Mouse (Mus musculus): Measurements from ENCODE around the gene Gm2564.
"Not testable (repeated sequence)": the region's sequence is repeated elsewhere in the genome, so short reads cannot be mapped to it uniquely, and the experiment has no call there.

Gene Gm2564

DNA sequence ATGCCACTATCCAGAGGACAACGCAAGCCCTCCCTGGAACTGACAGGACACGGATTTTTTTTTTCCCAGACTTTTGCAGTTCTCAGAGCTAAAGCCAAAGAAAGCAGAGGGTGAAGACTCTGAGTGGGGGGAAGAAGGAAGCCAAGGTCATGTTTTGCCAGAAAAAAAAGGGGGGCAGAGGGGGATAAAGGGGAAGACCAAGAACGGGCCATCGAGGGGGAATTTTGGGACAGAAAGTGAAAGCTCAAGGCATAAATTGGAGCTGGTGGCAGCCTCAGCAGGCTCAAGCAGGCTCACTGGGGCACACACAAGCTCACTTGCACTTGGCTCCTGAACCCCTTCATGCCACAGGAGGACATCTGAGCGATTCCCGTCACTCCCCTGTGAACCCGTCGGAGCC, at the start of gene Gm2564:
Gm2564 (plus strand) TSS at position 301 of the 400 bp plus-strand sequence.
- DNase-seq (ENCODE audit: low spot score) = not testable (repeated sequence)

DNA sequence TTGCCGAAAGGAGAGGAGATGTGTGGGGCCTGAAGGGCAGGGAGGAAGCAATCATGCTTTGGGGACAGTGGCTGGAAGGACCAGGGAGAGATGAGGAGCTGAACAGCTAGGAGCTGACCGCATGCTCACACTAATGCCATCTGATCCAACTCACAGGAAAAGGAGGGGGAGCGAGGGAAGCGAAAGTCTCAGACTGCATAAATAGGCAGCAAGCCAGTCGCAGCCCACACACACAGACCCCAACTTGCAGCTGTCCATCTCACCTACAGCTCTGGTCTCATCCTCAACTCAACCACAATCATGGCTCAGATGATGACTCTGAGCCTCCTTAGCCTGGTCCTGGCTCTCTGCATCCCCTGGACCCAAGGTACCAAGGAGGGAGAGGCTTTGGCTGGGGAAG, 17.6 kb upstream of the Gm2564 start, which contains the start of gene Gm10591:
Gm10591 (plus strand) TSS at position 301 of the 400 bp plus-strand sequence.
- DNase-seq (ENCODE audit: low spot score) = not testable (repeated sequence)

- DNase-seq (ENCODE audit: low spot score) = not testable (repeated sequence)
These were observed 25.4 kb downstream of the Gm2564 start, which contains the start of gene Ccl27b for GRCm38 (mm10) chr4:42654951-42655350. Gene Ccl27b, plus strand, starts transcription at chr4:42655251.

DNA sequence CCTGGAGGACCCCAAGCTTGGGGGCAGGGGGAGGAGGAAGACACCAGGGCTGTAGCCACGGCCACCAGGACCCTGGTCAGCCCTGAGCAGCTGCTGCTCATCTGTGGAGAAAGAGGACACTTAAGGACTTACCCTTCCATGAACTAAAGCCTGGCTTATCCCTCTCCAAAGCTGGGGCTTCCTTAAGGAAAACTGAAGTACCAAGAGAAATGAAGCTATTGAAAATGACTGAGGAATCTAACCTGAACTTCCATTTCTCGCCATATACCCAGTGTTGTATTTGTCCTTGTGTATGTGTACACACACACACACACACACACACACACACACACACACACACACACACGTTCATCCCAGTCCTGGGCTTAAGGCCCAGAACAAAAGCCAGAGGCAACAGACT, 32.3 kb downstream of the Gm2564 start, which contains the start of gene Il11ra2:
Il11ra2 (minus strand) TSS at position 101 of the 400 bp plus-strand sequence.
- not testable (repeated sequence) for DNase-seq (ENCODE audit: low spot score)

DNA sequence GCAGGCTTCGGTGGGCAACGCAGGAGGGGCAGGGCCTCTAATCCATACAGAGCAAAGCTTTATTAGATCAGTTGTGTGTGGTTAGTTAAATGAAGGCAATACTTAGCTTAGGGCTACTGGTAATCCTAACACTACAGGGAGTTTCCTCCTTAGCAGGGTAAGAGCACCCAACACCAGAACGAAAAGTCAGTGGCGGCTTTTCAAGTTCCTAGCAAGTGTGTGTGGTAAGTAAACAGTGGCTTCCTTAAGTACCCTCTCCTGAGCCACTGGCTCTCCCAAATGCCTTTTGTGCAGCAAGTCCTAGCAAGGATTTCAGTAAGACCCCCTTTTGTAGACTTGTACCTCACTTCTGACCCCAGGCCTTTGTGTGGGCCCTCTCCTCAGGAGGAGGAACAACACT, 45.9 kb downstream of the Gm2564 start:
- not testable (repeated sequence) for DNase-seq (ENCODE audit: low spot score)

GRCm38 (mm10) chr4:42679365-42679764, 49.8 kb downstream of the Gm2564 start:
- not testable (repeated sequence) for DNase-seq (ENCODE audit: low spot score)

- DNase-seq (ENCODE audit: low spot score) = not testable (repeated sequence)
These were observed 51.1 kb downstream of the Gm2564 start for GRCm38 (mm10) chr4:42680374-42681356.
